Mouse (Mus musculus) heart, embryonic 13.5 days (tissue): ENCODE measurements around the gene Parn. TPM values are rescaled to one million over a fixed set of nuclear protein-coding genes. Genes with fewer than 3 reads are reported as not detected.

Experiments used
- ATAC-seq: fragments of 200-750 bp; cut with Nextera tagmentation; 2 replicates; pipeline ENCODE4 v1.8.0; 2017; ENCODE audit warnings: moderate TSS enrichment; ENCODE audit not compliant: insufficient number of reproducible peaks, low FRiP score, low TSS enrichment; ENCODE audit errors: extremely low read depth
- H3K27ac ChIP-seq: fragments of 300-500 bp; sonication (generic); replicated peaks from 2 replicates; pipeline ENCODE4 v1.5.1; 2015; ENCODE audit warnings: moderate library complexity, mild to moderate bottlenecking, inconsistent platforms
- H3K27me3 ChIP-seq: fragments of 300-500 bp; sonication (generic); replicated peaks from 2 replicates; pipeline ENCODE4 v1.6.1; 2015; ENCODE audit warnings: mild to moderate bottlenecking, inconsistent platforms
- H3K36me3 ChIP-seq: fragments of 300-500 bp; sonication (generic); 2 replicates; pipeline ENCODE4 v1.6.1; 2015; ENCODE audit warnings: mild to moderate bottlenecking, inconsistent platforms
- H3K4me1 ChIP-seq: fragments of 300-500 bp; sonication (generic); 2 replicates; pipeline ENCODE4 v1.6.1; 2015; ENCODE audit warnings: inconsistent platforms
- H3K4me2 ChIP-seq: fragments of 300-500 bp; sonication (generic); 2 replicates; pipeline ENCODE4 v1.6.1; 2015; ENCODE audit warnings: inconsistent platforms, mild to moderate bottlenecking, moderate library complexity
- H3K4me3 ChIP-seq: fragments of 300-500 bp; sonication (generic); 2 replicates; pipeline ENCODE4 v1.5.1; 2015; ENCODE audit warnings: moderate library complexity, mild to moderate bottlenecking, inconsistent platforms
- H3K9ac ChIP-seq: fragments of 300-500 bp; sonication (generic); 2 replicates; pipeline ENCODE4 v1.6.1; 2015; ENCODE audit warnings: inconsistent platforms, mild to moderate bottlenecking, moderate library complexity
- H3K9me3 ChIP-seq: fragments of 300-500 bp; sonication (generic); 2 replicates; pipeline ENCODE4 v1.6.1; 2016; ENCODE audit warnings: inconsistent platforms
- WGBS: fragments of 180-500 bp; shearing (Covaris S2); methylation state at CpG from one replicate; pipeline ENCODE4 v1.1.7; 2015; ENCODE audit warnings: mixed read lengths; 5-methylcytosine and 5-hydroxymethylcytosine counted together
- polyA plus RNA-seq: library from polyadenylated mRNA; unstranded; fragments of >200 nt; fragmentation: Nextera tagmentation; extraction: Ambion mirVana; gene quantifications from 2 replicates; pipeline ENCODE4 v1.2.1, GENCODE M21; 2015

Parn gene
- polyA plus RNA-seq, 1 experiment from 2014 or later = 23.1 TPM

GRCm38 (mm10) chr16:13549976-13550375 lies 118.0 kb downstream of the Parn start:
- H3K4me3 ChIP-seq = no peak overlapping the region
- no peaks in the 10 kb centered on the region for H3K4me1 ChIP-seq
- H3K9me3 ChIP-seq = peaks cover 41% of the 10 kb centered on the region
- 86% methylated on average over 2 of the region's 2 CpGs for WGBS
- H3K4me2 ChIP-seq = no peak overlapping the region
- H3K36me3 ChIP-seq = peaks cover 53% of the 10 kb centered on the region
- no peak overlapping the region for H3K27ac ChIP-seq
- H3K27me3 ChIP-seq = no peaks in the 10 kb centered on the region
- H3K9ac ChIP-seq = no peak overlapping the region
- no peak for ATAC-seq

GRCm38 (mm10) chr16:13541816-13542215 lies 126.2 kb downstream of the Parn start:
- H3K36me3 ChIP-seq = peaks cover 61% of the 10 kb centered on the region
- no peak overlapping the region for H3K4me3 ChIP-seq
- no peak overlapping the region for H3K27ac ChIP-seq
- whole genome bisulfite sequencing = 54% methylated on average over 4 of the region's 4 CpGs
- no peak for ATAC-seq
- H3K9ac ChIP-seq = no peak overlapping the region
- no peak overlapping the region for H3K4me2 ChIP-seq
- peaks cover 30% of the 10 kb centered on the region for H3K9me3 ChIP-seq
- H3K27me3 ChIP-seq = no peaks in the 10 kb centered on the region
- peaks cover 17% of the 10 kb centered on the region for H3K4me1 ChIP-seq

DNA sequence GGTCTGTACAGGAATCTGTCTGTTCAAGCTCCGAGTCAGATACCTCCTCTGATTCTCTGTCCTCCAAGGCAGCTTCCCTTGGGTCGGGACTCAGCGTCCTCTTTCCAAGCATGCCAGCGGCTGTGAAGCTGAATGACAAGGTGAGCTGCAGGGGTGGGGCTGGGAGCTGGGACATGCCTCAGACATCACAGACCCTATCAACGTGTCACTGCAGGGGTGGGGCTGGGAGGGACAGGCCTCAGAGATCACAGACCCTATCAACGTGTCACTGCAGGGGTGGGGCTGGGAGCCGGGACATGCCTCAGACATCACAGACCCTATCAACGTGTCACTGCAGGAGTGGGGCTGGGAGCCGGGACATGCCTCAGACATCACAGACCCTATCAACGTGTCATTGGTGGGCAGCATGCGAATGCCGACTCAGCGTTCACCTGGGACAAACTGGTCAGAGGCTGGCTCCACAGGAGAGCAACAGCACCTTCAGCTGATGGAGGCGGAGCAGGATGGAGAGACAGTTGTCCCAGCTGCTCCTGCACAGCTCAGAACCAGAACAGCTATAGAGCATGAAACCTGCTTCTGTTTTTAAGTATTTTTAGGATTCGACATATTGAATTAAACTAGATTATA lies 126.7 kb downstream of the Parn start:
- Histone ChIP-seq H3K27ac (no peak overlapping the region), H3K36me3 (peaks cover 55% of the 10 kb centered on the region), H3K4me3 (no peak overlapping the region), H3K27me3 (no peaks in the 10 kb centered on the region), H3K4me1 (peaks cover 17% of the 10 kb centered on the region), H3K4me2 (no peak overlapping the region), H3K9ac (no peak overlapping the region), H3K9me3 (peaks cover 24% of the 10 kb centered on the region)
- WGBS = 50% methylated on average over 15 of the region's 15 CpGs
- no peak for ATAC-seq

GRCm38 (mm10) chr16:13538933-13539648 lies 128.9 kb downstream of the Parn start:
- H3K4me3 ChIP-seq = no peak overlapping the region
- WGBS = 81% methylated on average over 9 of the region's 9 CpGs
- peaks cover 17% of the 10 kb centered on the region for H3K4me1 ChIP-seq
- H3K36me3 ChIP-seq = peaks cover 36% of the 10 kb centered on the region
- no peak for ATAC-seq
- no peaks in the 10 kb centered on the region for H3K27me3 ChIP-seq
- no peak overlapping the region for H3K4me2 ChIP-seq
- no peak overlapping the region for H3K27ac ChIP-seq
- H3K9ac ChIP-seq = no peak overlapping the region
- peaks cover 6% of the 10 kb centered on the region for H3K9me3 ChIP-seq

DNA sequence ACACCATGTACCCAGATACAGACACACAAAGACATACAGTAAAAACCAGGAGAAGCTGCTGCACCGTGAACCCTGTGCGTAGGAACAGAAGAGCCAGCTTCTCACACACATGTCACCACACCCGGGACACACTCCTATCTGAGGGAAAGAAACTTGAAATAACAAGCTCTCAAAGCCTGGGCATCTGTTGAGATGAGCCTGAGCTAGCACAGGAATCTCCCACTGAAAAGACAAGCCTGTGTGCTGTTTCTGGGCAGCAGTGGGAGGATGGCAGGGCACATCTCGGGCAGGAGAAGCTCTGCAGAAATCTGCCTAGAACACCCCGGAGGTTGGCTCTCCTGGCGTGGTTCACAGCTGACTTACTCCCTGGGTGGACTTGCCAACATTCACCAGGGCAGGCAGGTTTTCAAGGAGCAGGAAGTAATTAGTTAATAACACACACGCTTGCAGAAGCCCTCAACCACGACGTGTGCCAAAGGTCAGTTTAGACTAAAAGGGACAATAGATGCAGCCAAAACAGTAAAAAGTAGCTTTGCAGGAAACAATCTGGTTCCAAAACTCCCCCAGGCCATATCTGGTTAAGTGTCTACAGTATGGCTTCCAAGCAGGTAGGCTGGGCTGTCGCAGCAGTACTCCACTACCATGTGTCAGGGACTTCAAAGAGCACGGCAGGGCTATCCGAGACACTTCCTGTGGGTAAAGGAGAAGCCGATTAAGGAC lies 129.6 kb downstream of the Parn start:
- Histone ChIP-seq H3K27me3 (no peaks in the 10 kb centered on the region), H3K9me3 (no peaks in the 10 kb centered on the region), H3K4me2 (no peak overlapping the region), H3K4me1 (peaks cover 17% of the 10 kb centered on the region), H3K36me3 (peaks cover 29% of the 10 kb centered on the region), H3K9ac (no peak overlapping the region), H3K4me3 (no peak overlapping the region), H3K27ac (no peak overlapping the region)
- WGBS = 71% methylated on average over 13 of the region's 13 CpGs
- ATAC-seq = no peak

GRCm38 (mm10) chr16:13536404-13536803 lies 131.6 kb downstream of the Parn start:
- no peak for ATAC-seq
- Histone ChIP-seq H3K4me3 (no peak overlapping the region), H3K4me2 (no peak overlapping the region), H3K9ac (no peak overlapping the region), H3K36me3 (peaks cover 24% of the 10 kb centered on the region), H3K9me3 (no peaks in the 10 kb centered on the region), H3K27me3 (no peaks in the 10 kb centered on the region), H3K27ac (no peak overlapping the region), H3K4me1 (peaks cover 8% of the 10 kb centered on the region)
- WGBS = 82% methylated on average over 7 of the region's 7 CpGs

DNA sequence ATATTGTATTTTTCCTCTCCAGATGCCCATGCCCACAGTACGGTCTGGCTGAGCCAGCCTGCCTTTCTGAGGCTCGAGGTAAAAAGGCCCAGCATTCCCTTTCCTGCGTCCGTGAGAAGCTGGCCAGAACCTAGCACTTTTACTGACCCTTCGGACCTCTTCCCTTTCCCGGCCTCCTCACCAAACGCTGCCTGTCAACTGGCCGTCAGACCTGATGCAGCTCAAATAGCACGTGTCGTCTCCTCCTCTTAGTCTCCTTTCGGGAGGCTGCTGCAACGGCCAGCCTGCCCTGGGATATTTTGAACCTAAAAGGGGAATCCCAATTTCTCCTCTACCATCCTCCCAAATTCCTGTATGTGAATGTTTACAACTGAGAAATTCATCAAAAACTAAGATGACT lies 132.1 kb downstream of the Parn start:
- no peak for ATAC-seq
- WGBS = 48% methylated on average over 12 of the region's 12 CpGs
- peaks cover 21% of the 10 kb centered on the region for H3K36me3 ChIP-seq
- H3K4me3 ChIP-seq = no peak overlapping the region
- no peaks in the 10 kb centered on the region for H3K27me3 ChIP-seq
- no peak overlapping the region for H3K9ac ChIP-seq
- no peak overlapping the region for H3K27ac ChIP-seq
- H3K9me3 ChIP-seq = no peaks in the 10 kb centered on the region
- H3K4me1 ChIP-seq = 0 out of 2 replicates have a peak, but pooled peaks cover 4% of the 10 kb centered on the region
- H3K4me2 ChIP-seq = no peak overlapping the region

GRCm38 (mm10) chr16:13532840-13533239 lies 135.1 kb downstream of the Parn start:
- no peak overlapping the region for H3K27ac ChIP-seq
- ATAC-seq = no peak
- no peaks in the 10 kb centered on the region for H3K4me1 ChIP-seq
- no peaks in the 10 kb centered on the region for H3K9me3 ChIP-seq
- H3K9ac ChIP-seq = no peak overlapping the region
- H3K4me3 ChIP-seq = no peak overlapping the region
- no peak overlapping the region for H3K4me2 ChIP-seq
- H3K36me3 ChIP-seq = peaks cover 6% of the 10 kb centered on the region
- no peaks in the 10 kb centered on the region for H3K27me3 ChIP-seq

DNA sequence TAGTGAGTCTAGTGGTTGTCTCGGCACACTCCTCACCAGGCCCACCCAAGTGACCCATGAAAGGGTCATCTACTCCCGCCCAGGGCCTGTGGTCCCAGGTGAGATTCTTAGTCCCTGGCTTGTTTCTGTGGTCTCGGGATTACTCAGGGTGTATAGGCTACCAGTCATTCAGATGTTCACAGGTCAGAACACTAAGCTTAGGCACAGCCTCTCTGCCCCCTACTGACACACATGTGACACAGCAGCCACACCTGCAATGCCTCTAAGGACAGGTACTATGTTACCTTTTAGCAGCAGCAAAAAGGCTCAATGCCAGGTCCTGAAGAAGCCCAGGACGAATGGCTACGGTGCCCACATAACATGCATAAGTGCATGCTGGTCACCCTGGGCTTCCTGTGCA lies 136.7 kb downstream of the Parn start:
- H3K4me3 ChIP-seq = no peak overlapping the region
- ATAC-seq = no peak
- no peak overlapping the region for H3K4me2 ChIP-seq
- H3K27me3 ChIP-seq = no peaks in the 10 kb centered on the region
- no peaks in the 10 kb centered on the region for H3K9me3 ChIP-seq
- no peak overlapping the region for H3K9ac ChIP-seq
- no peaks in the 10 kb centered on the region for H3K4me1 ChIP-seq
- WGBS = 84% methylated on average over 5 of the region's 5 CpGs
- H3K27ac ChIP-seq = no peak overlapping the region
- no peaks in the 10 kb centered on the region for H3K36me3 ChIP-seq

DNA sequence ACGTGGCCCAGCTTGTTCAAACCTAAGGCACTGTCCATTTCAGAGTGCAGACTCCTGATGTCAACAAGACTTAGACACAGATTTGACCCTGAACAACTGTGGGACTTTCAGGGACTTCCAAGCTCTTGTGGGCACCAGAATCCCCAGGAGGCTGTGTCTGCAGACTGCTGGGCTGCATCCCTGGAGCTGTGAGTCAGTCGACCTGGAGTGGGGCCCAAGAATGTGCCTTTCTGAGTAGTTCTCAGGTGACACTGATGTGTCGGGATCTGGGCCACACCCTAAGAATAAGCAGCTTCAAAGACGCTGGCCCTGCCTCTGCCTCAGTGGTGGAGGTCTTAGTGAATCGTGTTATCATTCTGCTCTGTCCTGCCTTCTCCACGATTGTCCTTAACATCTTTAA lies 146.6 kb downstream of the Parn start:
- no peak overlapping the region for H3K9ac ChIP-seq
- H3K27ac ChIP-seq = no peak overlapping the region
- H3K4me2 ChIP-seq = no peak overlapping the region
- H3K9me3 ChIP-seq = no peaks in the 10 kb centered on the region
- ATAC-seq = no peak
- H3K27me3 ChIP-seq = no peaks in the 10 kb centered on the region
- WGBS = 62% methylated on average over 6 of the region's 6 CpGs
- no peaks in the 10 kb centered on the region for H3K36me3 ChIP-seq
- no peak overlapping the region for H3K4me3 ChIP-seq
- H3K4me1 ChIP-seq = peaks cover 11% of the 10 kb centered on the region; the same call in 1 of the 2 replicates

DNA sequence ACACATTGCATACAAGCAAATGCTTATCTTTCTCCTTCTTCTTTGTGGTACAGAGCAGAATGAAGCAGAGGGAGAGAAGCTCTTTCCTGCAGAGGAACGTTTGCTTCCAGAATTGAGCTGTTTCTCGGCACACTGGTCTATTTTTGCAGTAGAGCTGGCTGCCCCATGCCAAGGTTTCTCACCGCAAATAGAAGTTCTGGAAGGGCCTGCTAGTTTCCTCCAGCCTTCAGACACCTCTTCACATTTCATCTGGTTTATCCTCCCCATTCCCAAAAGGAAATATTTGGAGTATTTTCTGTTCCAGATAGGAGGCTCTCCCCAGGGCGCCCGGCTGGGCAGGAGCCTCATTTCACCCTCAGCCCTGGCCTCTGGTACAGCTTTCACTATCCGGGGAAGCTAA lies 147.7 kb downstream of the Parn start:
- no peak for ATAC-seq
- Histone ChIP-seq H3K4me2 (no peak overlapping the region), H3K27ac (no peak overlapping the region), H3K9ac (no peak overlapping the region), H3K36me3 (no peaks in the 10 kb centered on the region), H3K9me3 (no peaks in the 10 kb centered on the region), H3K4me1 (peaks cover 11% of the 10 kb centered on the region; the same call in 1 of the 2 replicates), H3K27me3 (no peaks in the 10 kb centered on the region), H3K4me3 (no peak overlapping the region)
- WGBS = 57% methylated on average over 6 of the region's 6 CpGs
